Mouse (Mus musculus) thymus, adult 2 months (tissue): ENCODE data around the gene Pcyt1a. TPM values are rescaled to one million over a fixed set of nuclear protein-coding genes. Genes with fewer than 3 reads are reported as not detected.

Experiments used
- DNase-seq: peaks from one replicate; pipeline ENCODE4 v3.0.0; 2021
- H3K27ac ChIP-seq: fragments of 200-500 bp; 2 replicates; pipeline ENCODE4 v1.5.1; 2012; ENCODE audit warnings: low read length, control low read depth; ENCODE audit not compliant: control insufficient read depth, insufficient read depth
- H3K27me3 ChIP-seq: fragments of 200-500 bp; 2 replicates; pipeline ENCODE4 v1.6.1; 2012; ENCODE audit warnings: mild to moderate bottlenecking, low read length, moderate library complexity, mixed read lengths; ENCODE audit not compliant: control insufficient read depth, insufficient read depth
- H3K36me3 ChIP-seq: fragments of 200-500 bp; 2 replicates; pipeline ENCODE4 v1.6.1; 2012; ENCODE audit warnings: mild to moderate bottlenecking, low read length, moderate library complexity; ENCODE audit not compliant: control insufficient read depth, insufficient read depth
- H3K4me1 ChIP-seq: fragments of 200-500 bp; replicated peaks from 2 replicates; pipeline ENCODE4 v1.6.1; 2012; ENCODE audit warnings: low read length; ENCODE audit not compliant: control insufficient read depth, insufficient read depth
- H3K4me3 ChIP-seq: fragments of 200-500 bp; 2 replicates; pipeline ENCODE4 v1.5.1; 2012; ENCODE audit warnings: mild to moderate bottlenecking, low read length, control low read depth, moderate library complexity; ENCODE audit not compliant: control insufficient read depth, insufficient read depth
- CTCF ChIP-seq: fragments of 200-500 bp; IDR thresholded peaks from 2 replicates; pipeline ENCODE4 v1.5.1; 2012; ENCODE audit warnings: mild to moderate bottlenecking, control low read depth, low read length, moderate library complexity, borderline replicate concordance; ENCODE audit not compliant: control insufficient read depth, poor library complexity, insufficient read depth; ENCODE audit errors: extremely low read depth
- POLR2A ChIP-seq: fragments of 200-500 bp; IDR thresholded peaks from 2 replicates; pipeline ENCODE4 v1.6.1; 2012; ENCODE audit warnings: mild to moderate bottlenecking, low read length, control low read depth, moderate library complexity; ENCODE audit not compliant: control insufficient read depth, poor library complexity, insufficient read depth; ENCODE audit errors: extremely low read depth
- WGBS: fragments of 180-500 bp; shearing (Covaris S2); methylation state at CpG from one replicate; pipeline ENCODE4 v1.1.7; 2018; 5-methylcytosine and 5-hydroxymethylcytosine counted together
- polyA plus RNA-seq: library from polyadenylated mRNA; depleted of rRNA; stranded (reverse); fragments of >200 nt; gene quantifications from 2 replicates; pipeline ENCODE4 v1.2.3, GENCODE M21; 2012; rRNA removed

Pcyt1a gene
- polyA plus RNA-seq, 1 experiment: 21.2 TPM

- no peaks in the 10 kb centered on the region for H3K36me3 ChIP-seq
- H3K27ac ChIP-seq: peak overlapping the region; percentile 85
- DNase-seq: peak; percentile 34
- 23% methylated on average over 15 of the region's 15 CpGs for WGBS
- no peaks in the 10 kb centered on the region for H3K27me3 ChIP-seq
- no peak for TF ChIP-seq CTCF
- TF ChIP-seq POLR2A: no peak
- H3K4me1 ChIP-seq: peaks cover 74% of the 10 kb centered on the region
- H3K4me3 ChIP-seq: no peak overlapping the region
Measured at GRCm38 (mm10) chr16:32519656-32520371, 89.1 kb downstream of the Pcyt1a start.

- Histone ChIP-seq H3K4me1 (peaks cover 70% of the 10 kb centered on the region), H3K27me3 (no peaks in the 10 kb centered on the region), H3K4me3 (no peak overlapping the region), H3K27ac (peak overlapping the region; percentile 85), H3K36me3 (no peaks in the 10 kb centered on the region)
- TF ChIP-seq CTCF (no peak), POLR2A (no peak)
- peak; percentile 62 for DNase-seq
- WGBS: 3% methylated on average over 9 of the region's 9 CpGs
Measured at GRCm38 (mm10) chr16:32520372-32520748, 89.6 kb downstream of the Pcyt1a start.

GRCm38 (mm10) chr16:32522578-32523194 is 92.0 kb downstream of the Pcyt1a start:
- H3K4me1 ChIP-seq: peaks cover 57% of the 10 kb centered on the region
- DNase-seq: no peak
- H3K27ac ChIP-seq: peak overlapping the region; percentile 70; the same call in 1 of the 2 replicates
- TF ChIP-seq CTCF (no peak), POLR2A (no peak)
- H3K36me3 ChIP-seq: no peaks in the 10 kb centered on the region
- no peaks in the 10 kb centered on the region for H3K27me3 ChIP-seq
- WGBS: 31% methylated on average over 6 of the region's 6 CpGs
- H3K4me3 ChIP-seq: no peak overlapping the region

GRCm38 (mm10) chr16:32523462-32524243 is 92.9 kb downstream of the Pcyt1a start:
- 59% methylated on average over 8 of the region's 8 CpGs for WGBS
- Histone ChIP-seq H3K27me3 (no peaks in the 10 kb centered on the region), H3K4me3 (no peak overlapping the region), H3K27ac (no peak overlapping the region), H3K36me3 (no peaks in the 10 kb centered on the region), H3K4me1 (peaks cover 51% of the 10 kb centered on the region)
- TF ChIP-seq CTCF (no peak), POLR2A (no peak)
- no peak for DNase-seq

DNA sequence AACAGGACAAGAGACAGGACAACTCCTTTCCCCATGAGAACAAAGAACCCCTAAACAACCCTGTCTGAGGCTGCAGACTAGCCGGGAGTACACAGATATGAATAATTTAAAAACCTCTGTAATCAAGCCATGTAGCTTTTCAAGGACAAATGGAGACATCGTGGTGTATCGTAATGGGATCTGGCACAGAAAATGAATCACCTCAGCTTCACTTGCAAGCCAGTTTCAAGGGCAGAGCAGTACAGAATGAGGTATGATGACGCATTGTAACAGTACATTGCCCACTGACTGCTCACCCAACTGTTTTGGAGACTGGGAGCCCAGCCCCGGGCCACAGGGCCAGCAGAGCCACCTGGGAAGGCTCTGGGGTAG is 93.5 kb downstream of the Pcyt1a start:
- Histone ChIP-seq H3K4me1 (peaks cover 48% of the 10 kb centered on the region), H3K27ac (no peak overlapping the region), H3K27me3 (no peaks in the 10 kb centered on the region), H3K36me3 (no peaks in the 10 kb centered on the region), H3K4me3 (no peak overlapping the region)
- DNase-seq: no peak
- WGBS: 65% methylated on average over 5 of the region's 5 CpGs
- TF ChIP-seq CTCF: no peak
- TF ChIP-seq POLR2A: no peak

Other genes starting within 250 kb of the Pcyt1a start
- gene Fbxo45, start 183.8 kb upstream of the Pcyt1a start, polyA plus RNA-seq: 6.5 and 7.7 TPM in 2 replicates
- 5.3 and 5.4 TPM in 2 replicates for gene Wdr53, start 183.7 kb upstream of the Pcyt1a start, polyA plus RNA-seq
- 0.26 TPM in 1 of 2 replicates, not detected in the other for gene Smco1, start 159.5 kb upstream of the Pcyt1a start, polyA plus RNA-seq
- gene Rnf168, start 153.5 kb upstream of the Pcyt1a start, polyA plus RNA-seq: 11.6 and 18.8 TPM in 2 replicates
- 50.1 and 60.4 TPM in 2 replicates for gene Ubxn7, start 98.7 kb upstream of the Pcyt1a start, polyA plus RNA-seq
- 0.23 TPM in 2 replicates for gene Tm4sf19, start 30.4 kb upstream of the Pcyt1a start, polyA plus RNA-seq
- 2.5 and 3.8 TPM in 2 replicates for gene Tctex1d2, start 11.2 kb upstream of the Pcyt1a start, polyA plus RNA-seq
- 1.3 and 1.5 TPM in 2 replicates for gene Slc51a, start 57.0 kb downstream of the Pcyt1a start, polyA plus RNA-seq
- gene Zdhhc19, start 65.3 kb downstream of the Pcyt1a start, polyA plus RNA-seq: not detected in 2 replicates
- gene Tfrc, start 178.0 kb downstream of the Pcyt1a start, polyA plus RNA-seq: 11.7 and 14.2 TPM in 2 replicates
- 479 and 508 TPM in 2 replicates for gene Tnk2, start 213.0 kb downstream of the Pcyt1a start, polyA plus RNA-seq